Mouse (Mus musculus): ENCODE measurements around the gene Selenom.

Selenom gene

GRCm38 (mm10) chr11:3514529-3515054 is at the start of gene Selenom:
Selenom (plus strand) TSS chr11:3514684.
- peak; percentile 91 to 94 for DNase-seq (ENCODE audit: low spot score in 2 of 2)

DNA sequence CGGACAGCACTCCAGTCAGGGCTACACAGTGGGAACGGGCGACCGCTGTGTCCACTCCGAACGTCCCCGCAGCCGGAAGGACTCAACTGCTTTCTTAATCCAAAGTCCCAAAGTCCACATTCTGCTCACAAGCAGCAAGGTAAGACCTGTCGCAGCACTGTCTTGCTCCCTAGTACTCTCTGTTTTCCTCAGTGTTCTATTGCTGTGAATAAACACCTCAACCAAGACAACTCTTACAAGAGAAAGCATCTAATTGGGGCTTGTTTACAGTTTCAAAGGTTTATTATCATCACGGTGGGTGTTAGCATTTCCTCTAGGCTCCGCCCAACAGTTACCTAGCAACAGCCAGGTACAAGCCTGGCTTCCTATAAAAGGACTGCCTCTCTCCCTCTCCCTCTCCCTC is 43.0 kb upstream of the Selenom start:
- DNase-seq (ENCODE audit: low spot score in 2 of 2): no peak

GRCm38 (mm10) chr11:3472484-3472883 is 42.0 kb upstream of the Selenom start:
- DNase-seq (ENCODE audit: low spot score in 2 of 2): peak; percentile 84 to 88

DNA sequence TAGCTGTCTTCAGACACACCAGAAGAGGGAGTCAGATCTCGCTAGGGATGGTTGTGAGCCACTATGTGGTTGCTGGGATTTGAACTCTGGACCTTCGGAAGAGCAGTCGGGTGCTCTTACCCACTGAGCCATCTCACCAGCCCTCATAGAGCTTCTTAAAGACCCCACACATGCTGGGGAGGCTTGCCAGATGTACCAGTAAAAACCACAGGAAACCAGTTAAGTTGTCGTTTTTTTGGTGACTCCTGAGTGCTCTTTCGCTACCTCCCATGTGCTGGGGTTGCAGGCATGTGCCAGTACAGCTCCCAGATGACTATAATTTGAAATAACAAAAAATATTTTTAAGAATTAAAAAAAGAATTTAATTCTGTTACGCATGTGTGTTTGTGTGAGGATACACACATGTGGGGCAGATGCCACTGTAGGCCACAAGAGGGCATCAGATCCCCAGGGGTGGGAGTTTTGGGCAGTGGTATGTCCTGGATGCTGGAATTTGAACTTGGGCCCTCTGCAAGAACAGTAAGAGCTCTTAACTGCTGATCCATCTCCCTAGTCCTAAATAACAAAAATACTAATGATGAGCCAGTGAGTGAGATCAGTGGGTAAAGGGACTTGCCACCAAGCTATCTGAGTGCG is 39.9 kb upstream of the Selenom start:
- DNase-seq (ENCODE audit: low spot score in 2 of 2): no peak

DNA sequence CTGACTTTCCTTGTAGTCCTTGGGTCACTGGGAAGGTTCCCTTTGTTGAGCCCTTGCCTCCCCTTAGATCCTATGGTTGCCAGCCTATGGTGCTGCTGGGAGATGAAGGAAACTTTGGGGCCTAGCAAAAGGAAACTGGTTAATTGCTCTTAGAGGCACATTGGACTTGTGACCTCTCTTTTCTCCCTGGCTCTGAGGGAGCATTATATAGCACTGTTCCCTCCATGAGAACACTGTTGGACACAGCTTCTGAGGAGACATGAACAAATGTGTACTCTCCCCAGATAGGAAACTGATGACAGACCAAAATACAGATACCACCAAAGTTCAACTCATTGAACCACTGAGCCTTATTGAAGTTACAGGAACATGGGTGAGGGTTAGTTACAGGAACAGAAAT is 39.0 kb upstream of the Selenom start:
- no peak for DNase-seq (ENCODE audit: low spot score in 2 of 2)

DNA sequence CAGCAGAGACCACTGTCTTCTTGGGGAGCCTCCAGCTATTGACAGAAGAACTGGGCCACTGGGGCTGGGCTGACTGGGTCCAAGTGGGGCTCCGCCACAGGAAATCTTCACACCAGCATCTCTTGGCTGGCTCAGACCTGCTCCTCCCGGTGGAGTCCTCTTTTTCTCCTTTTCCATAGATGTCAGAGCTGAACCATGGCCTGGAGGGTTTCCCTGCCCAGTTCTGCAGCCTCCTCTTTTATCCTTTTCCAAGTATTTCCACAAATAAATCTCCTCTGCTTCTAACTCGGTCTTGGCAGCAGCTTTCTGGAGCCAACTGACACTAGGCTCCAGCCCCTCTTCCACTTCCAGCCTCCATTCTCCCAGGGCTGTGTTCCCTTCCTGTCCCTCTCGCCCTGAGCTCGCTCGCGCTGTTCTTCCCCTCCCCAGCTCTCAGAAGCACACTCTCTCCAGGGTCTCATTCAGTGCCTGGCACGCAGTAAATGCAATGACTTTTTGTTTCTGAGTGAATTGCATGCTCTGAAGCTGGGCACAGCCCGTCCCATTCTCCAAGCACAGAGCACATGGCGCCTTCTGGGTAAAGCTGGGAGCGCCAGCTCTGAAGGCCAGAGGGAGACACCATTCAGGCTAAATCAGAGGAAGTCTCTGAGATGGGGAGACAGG is 30.4 kb upstream of the Selenom start:
- peak in 1 of 2 experiments; percentile 34 for DNase-seq (ENCODE audit: low spot score in 2 of 2)

- DNase-seq (ENCODE audit: low spot score in 2 of 2): no peak
Observed at GRCm38 (mm10) chr11:3486349-3486748, 28.1 kb upstream of the Selenom start.

GRCm38 (mm10) chr11:3487952-3488570 is 26.4 kb upstream of the Selenom start, which contains the start of gene Pla2g3:
Pla2g3 (plus strand) TSS chr11:3488284.
- no peak for DNase-seq (ENCODE audit: low spot score in 2 of 2)

DNA sequence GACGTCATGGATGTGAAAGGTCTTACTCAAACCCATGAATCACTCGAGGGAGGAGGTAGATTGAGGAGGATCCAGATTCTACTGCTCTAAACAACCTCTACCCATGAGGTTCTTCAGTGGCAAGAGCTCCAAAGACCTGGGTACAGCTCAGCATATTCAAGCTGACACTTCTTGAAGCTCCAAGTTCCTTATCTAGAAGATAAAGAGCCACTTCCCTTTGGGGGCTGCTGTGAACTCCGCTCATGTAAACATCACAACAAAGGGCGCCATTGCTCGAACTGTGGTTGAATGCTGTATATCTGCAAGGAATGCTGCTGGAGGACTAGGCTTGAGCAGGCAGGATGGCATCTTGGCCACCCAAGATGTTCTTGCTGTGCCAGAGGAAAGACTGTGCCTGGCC is 25.4 kb upstream of the Selenom start:
- DNase-seq (ENCODE audit: low spot score in 2 of 2): no peak

GRCm38 (mm10) chr11:3492748-3493147 is 21.7 kb upstream of the Selenom start:
- DNase-seq (ENCODE audit: low spot score in 2 of 2): no peak

DNA sequence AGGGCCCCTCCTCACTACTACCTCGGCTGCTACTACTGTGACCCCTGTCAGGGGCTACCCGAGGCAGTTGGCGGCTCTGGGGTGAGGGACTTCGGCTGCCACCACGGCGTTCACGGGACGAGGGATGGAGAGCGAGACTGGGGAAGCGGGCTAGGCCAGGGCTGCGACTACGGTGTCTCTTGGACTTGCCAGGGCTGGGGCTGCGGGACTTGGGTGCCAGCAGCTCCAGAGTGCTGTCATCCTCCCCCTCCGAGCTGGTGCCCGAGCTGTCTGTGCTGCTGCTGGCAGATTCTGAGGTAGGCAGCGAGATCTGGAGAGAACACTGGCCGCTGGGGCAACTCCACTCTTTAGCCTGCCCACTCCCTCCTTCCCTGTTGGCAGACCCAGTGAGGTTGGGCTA is 19.6 kb upstream of the Selenom start:
- DNase-seq (ENCODE audit: low spot score in 2 of 2): no peak

GRCm38 (mm10) chr11:3495496-3495895 is 19.0 kb upstream of the Selenom start:
- no peak for DNase-seq (ENCODE audit: low spot score in 2 of 2)

DNA sequence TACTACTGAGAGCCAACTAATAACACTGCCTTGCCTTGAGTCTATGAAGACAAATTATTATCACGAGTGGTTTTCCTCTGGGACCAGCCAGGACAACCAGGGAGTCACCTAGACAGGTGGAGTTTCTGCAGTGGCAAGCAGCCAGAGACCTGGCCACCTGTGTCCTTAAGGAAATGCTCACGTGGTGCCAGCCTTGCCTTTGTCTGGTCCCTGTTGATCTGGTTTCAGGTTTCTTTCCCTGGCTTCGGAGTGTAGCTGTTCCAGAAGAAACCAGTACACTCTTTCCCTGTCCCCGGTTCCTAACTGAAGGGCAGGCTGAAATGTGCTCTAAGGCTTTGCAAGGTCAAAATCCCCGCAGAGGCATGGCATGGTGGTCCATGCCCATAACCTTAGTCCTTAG is 17.7 kb upstream of the Selenom start:
- DNase-seq (ENCODE audit: low spot score in 2 of 2): no peak

DNA sequence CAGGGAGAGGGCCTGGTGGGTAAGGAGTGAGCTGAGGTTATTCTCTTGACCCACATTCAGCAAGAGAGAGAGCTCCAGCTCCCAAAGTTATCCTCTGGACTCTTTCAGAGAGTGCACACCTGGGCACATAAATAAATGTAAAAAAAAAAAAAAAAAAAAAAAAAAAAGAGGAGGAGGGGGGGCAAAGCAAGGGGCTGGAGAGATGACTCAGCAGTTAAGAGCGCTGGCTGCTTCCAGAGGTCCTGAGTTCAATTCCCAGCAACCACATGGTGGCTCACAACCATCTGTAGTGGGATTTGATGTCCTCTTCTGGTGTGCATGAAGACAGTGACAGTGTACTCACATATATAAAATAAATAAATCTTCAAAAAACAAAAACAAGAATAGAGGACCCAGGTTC is 17.2 kb upstream of the Selenom start:
- no peak for DNase-seq (ENCODE audit: low spot score in 2 of 2)

DNA sequence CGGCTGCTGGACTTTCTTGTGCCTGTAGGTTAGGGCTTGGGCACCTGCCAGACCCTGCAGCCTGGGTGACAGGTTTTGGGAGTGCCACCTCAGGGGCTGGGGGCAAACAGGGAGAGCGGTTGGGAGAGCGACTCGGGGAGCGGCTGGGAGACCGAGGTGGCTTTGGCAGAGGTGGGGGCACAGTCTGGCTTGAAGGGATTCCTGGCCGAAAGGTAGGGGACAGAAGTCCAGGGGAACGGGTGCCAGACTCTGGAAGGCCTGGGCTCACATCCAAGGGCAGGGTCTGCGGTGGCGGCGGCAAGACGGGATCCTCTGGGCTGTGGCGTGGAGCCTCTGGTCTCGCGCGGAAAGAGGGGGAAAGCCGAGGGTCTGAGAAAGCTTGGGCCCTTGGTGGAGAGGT is 12.4 kb upstream of the Selenom start:
- no peak for DNase-seq (ENCODE audit: low spot score in 2 of 2)

GRCm38 (mm10) chr11:3502459-3503072 is 11.9 kb upstream of the Selenom start:
- no peak for DNase-seq (ENCODE audit: low spot score in 2 of 2)

DNA sequence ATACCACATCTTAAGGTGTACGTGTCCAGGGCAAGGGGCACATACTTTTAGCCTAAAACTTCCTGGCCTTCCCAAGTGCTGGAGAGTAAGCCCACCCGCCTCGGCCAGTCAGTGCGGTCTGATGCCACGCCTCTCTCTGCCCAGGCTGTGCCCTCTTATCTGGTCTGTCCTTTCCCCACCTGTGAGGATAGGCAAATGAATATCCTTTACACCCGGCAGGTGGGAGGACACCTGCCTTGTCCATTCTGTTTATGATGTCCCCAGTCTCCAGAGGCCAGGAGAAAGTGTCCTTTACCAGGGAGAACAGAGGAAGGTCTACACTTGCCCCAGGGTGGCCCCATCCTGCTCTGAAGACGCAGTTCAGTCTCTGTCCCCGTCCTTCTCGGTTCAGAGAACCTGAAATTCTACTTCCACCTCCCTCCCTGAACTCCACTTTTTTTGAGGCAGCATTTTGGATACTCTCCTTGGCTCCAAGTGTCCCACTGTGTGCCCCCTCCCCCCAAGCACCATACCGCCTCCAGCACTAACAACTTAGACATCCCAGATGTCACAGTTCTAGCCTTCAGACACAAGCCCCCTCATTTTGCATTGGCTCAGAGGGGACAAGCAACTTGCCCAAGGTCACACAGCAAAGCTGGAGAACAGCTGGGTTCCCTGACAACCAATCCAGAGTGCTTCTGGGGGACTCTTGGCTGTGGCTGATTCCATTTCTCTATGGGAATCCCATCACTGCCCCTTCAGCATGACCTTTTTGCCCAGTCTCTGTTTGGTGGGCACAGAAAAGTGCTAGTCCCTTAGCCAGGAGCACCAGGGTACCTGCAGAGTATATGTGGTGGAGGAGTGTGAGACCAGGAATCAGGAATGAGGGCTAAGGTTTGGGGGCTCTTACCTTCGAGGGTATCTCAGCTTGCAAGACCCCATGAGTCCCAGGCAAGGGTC is 10.5 kb upstream of the Selenom start:
- DNase-seq (ENCODE audit: low spot score in 2 of 2): no peak

DNA sequence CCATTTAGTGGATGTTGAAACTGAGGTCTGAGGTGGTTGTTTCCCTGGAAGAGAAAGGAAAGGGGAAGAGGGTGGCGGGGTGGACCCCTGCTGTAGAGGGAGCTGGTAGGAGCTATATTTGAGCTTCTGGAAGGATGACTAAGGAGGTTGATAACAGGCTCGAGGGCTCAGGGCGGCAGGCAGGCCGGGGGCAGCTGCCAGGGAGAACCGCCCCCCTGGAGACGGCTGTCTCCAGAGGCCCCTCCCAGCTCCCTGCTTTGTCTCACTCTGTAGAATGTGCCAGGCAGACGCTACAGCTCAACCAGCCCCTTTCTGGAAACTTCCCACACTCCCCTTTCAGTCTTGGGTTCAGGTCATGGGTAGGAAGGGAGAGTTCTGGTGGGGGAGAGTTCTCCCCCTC is 6.3 kb upstream of the Selenom start:
- no peak for DNase-seq (ENCODE audit: low spot score in 2 of 2)

- DNase-seq (ENCODE audit: low spot score in 2 of 2): no peak
Observed at GRCm38 (mm10) chr11:3509181-3510085, 5.1 kb upstream of the Selenom start.

- DNase-seq (ENCODE audit: low spot score in 2 of 2): no peak
Observed at GRCm38 (mm10) chr11:3510321-3510720, 4.2 kb upstream of the Selenom start.

All from right cerebral cortex, adult 2 months (tissue).